Mouse (Mus musculus) left cerebral cortex, postnatal 14 days (tissue): ENCODE results near the gene Apbb2. TPM values are rescaled to one million over a fixed set of nuclear protein-coding genes. Genes with fewer than 3 reads are reported as not detected.
A peak's percentile ranks its signal among the peaks of the same experiment; 100 is the strongest.

Experiments
- DNase-seq, 2 experiments: peaks; one replicate each; pipeline ENCODE4 v3.0.0; 2021 to 2022; ENCODE audit warnings: low spot score in 2 of 2, mixed read lengths in 1 of 2
- intact Hi-C: fragments of 180-260 bp; cut with DNase I; formaldehyde crosslinking; loops from one replicate; pipeline ENCODE4 v1.15.1; 2025
- total RNA-seq, 2 experiments: library from RNA; stranded (reverse); gene quantifications; 2 replicates each; pipeline ENCODE4 v1.2.3; 2021

Gene Apbb2
- total RNA-seq, 2 experiments from 2014 or later, result 63.5 to 70.7 TPM

DNA sequence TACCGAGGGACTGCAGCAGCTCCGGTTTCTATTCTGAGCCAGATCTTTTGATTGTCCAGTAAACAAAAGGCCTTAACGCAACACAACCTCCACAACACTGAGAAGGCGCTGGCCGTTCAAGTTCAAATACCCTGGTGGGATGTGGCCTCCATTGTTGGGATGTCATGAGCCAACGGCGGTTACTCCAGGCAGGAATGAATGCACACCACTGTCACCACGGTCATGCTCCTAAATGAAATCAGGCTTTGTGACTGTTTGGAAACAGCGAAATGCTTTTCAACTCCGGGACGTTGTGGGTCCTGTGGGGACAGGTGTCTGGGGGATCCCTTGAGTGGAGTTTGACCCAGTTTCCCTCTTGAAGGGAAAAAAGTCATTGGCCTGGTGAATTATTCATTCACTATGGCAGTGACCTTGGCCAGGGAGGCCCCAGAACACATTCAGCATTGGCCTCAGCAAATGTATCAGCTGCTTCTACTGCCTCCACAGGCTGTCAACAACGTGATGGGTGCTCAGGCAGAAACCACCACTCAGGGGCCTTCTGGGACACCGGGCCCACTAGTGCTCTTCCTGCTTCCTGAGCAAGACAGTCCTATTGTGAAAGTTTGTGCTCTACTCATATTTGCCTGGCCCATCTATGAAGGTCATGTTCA lies 244.9 kb downstream of the Apbb2 start:
- DNase-seq, result no peak
- intact Hi-C loops, result loop anchor here (5.0 kb wide), 1 partner anchor 36 kb away; no protein-coding TSS in a partner anchor

- intact Hi-C loops, result loop anchor here (5.0 kb wide), 1 partner anchor 34 kb away; no protein-coding TSS in a partner anchor
- DNase-seq, result no peak
Measured at GRCm38 (mm10) chr5:66371131-66371530, 247.5 kb downstream of the Apbb2 start.

DNA sequence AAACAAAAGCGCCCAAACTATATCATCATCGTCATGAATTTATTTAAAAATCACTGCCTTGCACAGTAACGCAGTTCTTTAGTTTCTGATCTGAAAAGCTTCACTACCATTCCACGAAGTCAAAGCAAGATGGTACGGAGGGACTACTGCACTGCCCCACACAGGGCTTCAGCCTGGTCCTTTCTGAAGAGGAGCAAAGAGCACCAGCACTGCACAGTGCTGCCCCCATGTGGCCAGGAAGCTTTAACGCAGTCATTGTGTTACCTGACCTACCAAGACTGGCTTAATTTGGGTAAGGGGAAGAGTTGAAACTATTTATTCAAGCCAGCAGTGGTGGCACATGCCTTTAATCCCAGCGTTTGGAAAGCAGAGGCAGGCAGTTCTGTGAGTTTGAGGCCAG lies 249.6 kb downstream of the Apbb2 start:
- intact Hi-C loops, result loop anchor here (5.0 kb wide), 1 partner anchor 107 kb away; no protein-coding TSS in a partner anchor
- DNase-seq, result peak in 1 of 2 experiments; percentile 46

DNA sequence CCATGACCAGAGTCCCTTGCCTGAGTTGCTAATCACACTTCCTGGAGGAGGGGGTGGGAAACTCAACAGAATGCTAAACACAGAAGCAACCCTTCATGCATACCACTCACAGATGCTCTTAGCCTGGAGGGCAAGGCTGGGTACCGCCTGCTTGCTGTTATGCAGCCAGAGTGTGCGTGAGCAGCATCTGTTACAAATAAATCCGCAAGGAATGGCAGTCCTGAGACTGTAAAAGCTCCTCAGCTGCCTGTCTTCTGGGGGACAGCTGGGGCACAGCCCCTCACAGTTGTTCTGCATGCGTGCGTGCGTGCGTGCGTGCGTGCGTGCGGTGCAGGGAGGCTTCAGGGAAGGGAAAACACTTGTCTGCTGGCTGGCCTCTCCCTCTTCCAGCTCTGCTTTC lies 250.9 kb downstream of the Apbb2 start:
- no peak for DNase-seq
- intact Hi-C loops, result loop anchor here (5.0 kb wide), 1 partner anchor 105 kb away; no protein-coding TSS in a partner anchor

- DNase-seq, result no peak
- intact Hi-C loops, result no loop called here
Measured at GRCm38 (mm10) chr5:66363274-66364261, 255.0 kb downstream of the Apbb2 start.

DNA sequence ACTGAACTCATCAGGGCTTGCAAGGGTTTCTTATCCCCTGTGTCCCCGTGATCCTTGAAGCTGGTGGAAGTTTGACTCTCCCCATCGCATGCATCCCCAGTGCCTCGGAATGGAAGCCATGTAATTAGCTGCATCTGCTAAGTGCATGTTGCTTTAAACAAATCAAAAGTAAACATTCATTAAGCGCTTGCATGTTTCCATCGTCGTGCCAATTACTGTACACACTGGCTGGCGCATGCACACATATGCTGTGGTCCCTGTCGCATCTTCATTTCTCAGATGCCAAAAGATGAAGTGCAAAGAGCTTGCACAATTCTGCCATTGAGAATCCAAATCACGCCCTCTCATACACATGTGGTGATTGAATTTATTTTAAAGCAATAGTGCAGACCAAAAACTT lies 257.8 kb downstream of the Apbb2 start:
- intact Hi-C loops, result no loop called here
- DNase-seq, result no peak

DNA sequence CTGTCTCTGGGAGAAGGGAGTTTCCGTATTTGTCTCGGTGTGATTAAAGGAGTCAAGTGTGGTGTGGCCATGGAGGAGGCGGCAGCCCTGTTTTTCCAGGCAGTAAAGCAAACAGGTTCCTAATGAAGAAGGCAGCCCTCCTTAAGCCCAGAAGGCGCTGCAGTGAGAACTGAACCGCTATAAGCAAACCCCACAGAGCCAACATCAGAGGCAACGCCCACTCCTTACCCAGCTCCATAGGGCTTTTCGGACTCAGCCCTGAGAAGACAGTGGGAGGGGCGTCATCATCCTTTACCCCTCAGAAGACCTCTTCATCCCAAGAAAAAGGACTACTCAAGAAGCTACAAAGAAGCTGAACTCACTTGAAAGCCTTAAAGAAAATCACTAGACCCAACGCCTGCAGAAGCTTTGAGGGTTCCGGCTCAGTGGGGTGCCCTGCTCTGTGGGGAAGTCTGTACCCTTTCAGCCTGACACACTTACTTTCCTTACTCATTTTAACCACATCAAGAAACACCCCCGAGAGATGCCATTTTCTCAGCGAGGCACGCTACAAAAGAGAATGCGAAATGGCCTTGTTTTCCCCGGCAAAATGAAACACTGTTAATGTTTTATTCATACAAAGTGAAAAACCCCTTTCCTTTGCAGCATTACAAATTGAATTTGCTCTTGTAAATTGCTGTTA lies 258.7 kb downstream of the Apbb2 start:
- intact Hi-C loops, result no loop called here
- DNase-seq, result no peak

- no peak for DNase-seq
- intact Hi-C loops, result no loop called here
Measured at GRCm38 (mm10) chr5:66355147-66355546, 263.4 kb downstream of the Apbb2 start.

GRCm38 (mm10) chr5:66353876-66354275 lies 264.7 kb downstream of the Apbb2 start:
- DNase-seq, result no peak
- intact Hi-C loops, result no loop called here

- intact Hi-C loops, result no loop called here
- no peak for DNase-seq
Measured at GRCm38 (mm10) chr5:66351836-66352390, 266.7 kb downstream of the Apbb2 start.

GRCm38 (mm10) chr5:66351064-66351463 lies 267.5 kb downstream of the Apbb2 start:
- DNase-seq, result no peak
- intact Hi-C loops, result no loop called here

- intact Hi-C loops, result no loop called here
- DNase-seq, result no peak
Measured at GRCm38 (mm10) chr5:66350611-66351010, 268.0 kb downstream of the Apbb2 start.

GRCm38 (mm10) chr5:66348421-66348820 lies 270.2 kb downstream of the Apbb2 start:
- intact Hi-C loops, result no loop called here
- DNase-seq, result no peak

DNA sequence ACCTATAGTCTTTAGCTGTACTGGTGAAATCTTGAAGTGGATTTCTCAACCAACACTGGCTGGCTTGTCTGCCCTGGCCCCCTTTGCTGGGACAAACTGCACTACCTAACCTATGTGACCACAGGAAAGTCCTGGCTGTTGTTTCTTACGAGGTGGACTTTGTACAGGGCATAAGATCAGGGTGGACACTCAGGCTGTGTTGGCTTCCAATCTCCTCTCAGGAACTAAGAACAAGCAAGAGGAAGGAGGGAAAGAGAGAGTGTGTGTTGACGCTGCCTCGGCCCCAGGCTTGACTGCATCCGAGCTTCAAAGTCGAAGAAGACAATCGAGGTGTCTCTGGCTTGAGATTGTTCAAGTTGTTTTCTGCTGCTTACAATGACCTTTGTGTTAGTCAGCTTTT lies 271.8 kb downstream of the Apbb2 start:
- intact Hi-C loops, result no loop called here
- no peak for DNase-seq

- no peak for DNase-seq
- intact Hi-C loops, result no loop called here
Measured at GRCm38 (mm10) chr5:66345140-66345539, 273.4 kb downstream of the Apbb2 start.

DNA sequence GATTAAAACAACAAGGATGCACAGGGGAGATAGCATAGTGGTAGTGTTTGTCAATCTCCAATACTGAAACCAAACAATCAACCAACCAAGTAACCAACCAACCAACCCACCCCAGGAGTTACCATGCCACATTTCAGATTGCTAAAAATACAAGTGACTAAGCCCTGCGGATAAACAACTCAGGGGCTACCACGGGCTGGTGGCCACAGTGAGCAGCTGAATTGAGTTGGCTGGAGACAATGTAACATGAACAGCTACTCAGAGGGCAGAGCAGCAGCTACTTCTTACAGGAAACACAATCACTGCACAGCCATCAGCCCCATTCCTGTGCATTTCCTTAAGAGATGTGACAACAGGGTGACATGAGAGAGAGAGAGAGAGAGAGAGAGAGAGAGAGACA lies 274.4 kb downstream of the Apbb2 start:
- no peak for DNase-seq
- intact Hi-C loops, result no loop called here

DNA sequence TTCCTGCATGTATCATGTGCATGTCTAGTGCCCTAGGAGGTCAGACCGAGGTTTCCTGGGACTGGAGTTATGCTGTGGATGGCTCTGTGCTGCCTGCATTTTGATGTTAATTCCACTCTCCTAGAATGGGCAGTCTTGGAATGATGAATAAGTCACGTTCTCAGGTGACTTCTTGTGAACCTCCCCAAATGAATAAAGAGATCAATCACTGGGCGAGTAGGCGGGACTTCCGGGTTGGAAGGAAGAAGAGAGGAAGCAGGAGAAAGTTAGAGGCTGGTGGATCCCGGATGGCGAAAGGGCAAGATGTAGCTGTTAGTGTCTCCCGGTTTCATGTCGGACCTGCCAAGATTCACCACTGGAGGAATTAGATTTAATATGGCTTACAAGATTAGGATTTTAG lies 276.3 kb downstream of the Apbb2 start:
- no peak for DNase-seq
- intact Hi-C loops, result no loop called here

DNA sequence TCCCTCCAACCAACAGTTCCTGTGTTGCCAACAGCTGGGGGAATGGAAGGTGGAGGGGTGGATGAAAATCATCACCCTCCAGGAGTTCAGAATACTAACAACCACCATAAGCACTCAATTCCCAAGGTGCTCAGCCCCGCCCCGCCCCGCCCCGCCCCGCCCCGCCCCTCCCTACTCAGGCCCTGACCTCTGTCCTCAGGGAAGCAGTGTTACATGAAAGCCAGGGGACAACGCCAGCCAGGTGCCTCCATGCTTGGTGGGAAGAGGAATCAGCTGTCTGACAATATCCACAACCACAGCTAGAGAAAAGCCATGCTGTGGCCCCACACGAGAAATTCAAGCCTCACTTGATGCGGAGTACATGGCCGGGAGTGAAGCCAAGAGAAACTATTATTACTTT lies 276.7 kb downstream of the Apbb2 start:
- intact Hi-C loops, result no loop called here
- no peak for DNase-seq

GRCm38 (mm10) chr5:66340356-66341102 lies 278.1 kb downstream of the Apbb2 start:
- intact Hi-C loops, result no loop called here
- DNase-seq, result no peak
